Mouse (Mus musculus) erythroblast, embryonic 14.5 days (primary cell): ENCODE measurements at regions not wholly inside any gene's neighbourhood (a gene's known extent, or its start where the extent isn't known, plus 50 kb on each side); places are given as distances from the start of the nearest gene placed in this dataset.

Experiments used
- H3K27me3 ChIP-seq: 2 replicates; pipeline ENCODE4 v1.6.1; 2012; ENCODE audit warnings: inconsistent platforms; ENCODE audit not compliant: control insufficient read depth
- H3K36me3 ChIP-seq: 2 replicates; pipeline ENCODE4 v1.6.1; 2012; ENCODE audit warnings: mild to moderate bottlenecking, inconsistent platforms; ENCODE audit not compliant: control insufficient read depth
- H3K4me1 ChIP-seq: 2 replicates; pipeline ENCODE4 v1.6.1; 2012; ENCODE audit warnings: inconsistent platforms; ENCODE audit not compliant: control insufficient read depth
- H3K4me3 ChIP-seq: replicated peaks from 2 replicates; pipeline ENCODE3; 2012; ENCODE audit warnings: moderate library complexity, mild to moderate bottlenecking, inconsistent platforms
- H3K9me3 ChIP-seq: 2 replicates; pipeline ENCODE4 v1.6.1; 2012; ENCODE audit warnings: low read length, inconsistent platforms, mixed read lengths; ENCODE audit not compliant: control insufficient read depth
- GATA1 ChIP-seq: IDR thresholded peaks from 2 replicates; pipeline ENCODE4 v1.6.1; 2012; ENCODE audit warnings: low read length, inconsistent platforms, mixed read lengths
- TAL1 ChIP-seq: IDR thresholded peaks from 3 replicates; pipeline ENCODE4 v1.6.1; 2012; ENCODE audit warnings: low read length, inconsistent platforms, mixed read lengths

- H3K36me3 ChIP-seq = no peaks in the 10 kb centered on the region
- no peak overlapping the region for H3K4me3 ChIP-seq
- H3K4me1 ChIP-seq = no peaks in the 10 kb centered on the region
- no peaks in the 10 kb centered on the region for H3K27me3 ChIP-seq
- TF ChIP-seq TAL1 = no peak
- TF ChIP-seq GATA1 = no peak
- H3K9me3 ChIP-seq = no peaks in the 10 kb centered on the region
These were observed 50.2 kb upstream of the E2f3 start for GRCm38 (mm10) chr13:30036071-30036470.
